Mouse (Mus musculus) small intestine, adult 2 months (tissue): Measurements from ENCODE around the gene Olfr1508.
"Not testable (repeated sequence)": the region's sequence is repeated elsewhere in the genome, so short reads cannot be mapped to it uniquely, and the experiment has no call there.

Experiments
- CTCF ChIP-seq: fragments of 200-500 bp; IDR thresholded peaks from 2 replicates; pipeline ENCODE4 v1.5.1; 2012; ENCODE audit warnings: low read depth, mild to moderate bottlenecking, control low read depth, inconsistent platforms, low read length, moderate library complexity, mixed read lengths; ENCODE audit not compliant: insufficient replicate concordance, insufficient read length; ENCODE audit errors: extremely low read depth
- POLR2A ChIP-seq: fragments of 200-500 bp; IDR thresholded peaks from 2 replicates; pipeline ENCODE4 v1.6.1; 2012; ENCODE audit warnings: low read depth, mild to moderate bottlenecking, control low read depth, inconsistent platforms, low read length, moderate library complexity

DNA sequence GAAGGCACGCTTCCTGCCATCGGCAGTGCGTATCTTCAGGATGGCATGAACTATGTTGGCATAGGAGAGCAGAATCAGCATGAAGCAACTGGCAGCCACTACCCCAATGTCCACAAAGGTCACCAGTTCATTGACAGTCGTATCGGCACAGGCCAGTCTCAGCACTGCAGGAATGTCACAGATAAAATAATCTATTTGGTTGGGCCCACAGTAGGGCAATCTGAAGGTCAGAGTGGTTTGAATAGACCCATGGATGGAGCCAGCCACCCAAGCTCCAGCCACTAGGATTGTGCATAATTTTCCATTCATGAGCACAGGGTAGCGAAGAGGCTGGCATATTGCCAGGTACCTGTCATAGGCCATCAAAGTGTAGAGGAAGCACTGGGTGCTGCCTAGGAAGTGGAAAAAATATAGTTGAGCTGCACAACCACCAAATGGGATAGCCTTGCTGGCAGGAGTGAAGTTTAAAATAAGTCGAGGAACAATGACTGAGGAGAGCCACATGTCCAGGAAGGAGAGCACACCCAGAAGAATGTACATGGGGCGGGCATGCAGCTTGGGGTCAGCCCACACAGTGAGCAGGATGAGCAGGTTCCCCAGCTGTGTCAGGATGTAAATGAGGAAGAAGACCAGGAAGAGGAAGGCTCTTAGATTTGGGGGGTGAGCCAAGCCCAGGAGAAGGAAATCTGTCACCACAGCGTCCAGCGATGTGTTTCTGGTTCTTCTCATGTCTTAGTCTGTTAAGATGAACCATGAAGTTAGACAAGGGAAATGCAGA lies 57.0 kb downstream of the Olfr1508 start:
- not testable (repeated sequence) for TF ChIP-seq CTCF, POLR2A
